13 mouse cellular contexts compared by ENCODE assay signal in genomic region chr9:63421096-63421736, GRCm38 (mm10). TPM values are rescaled to one million over a fixed set of nuclear protein-coding genes. Genes with fewer than 3 reads are reported as not detected.
A peak's percentile ranks its signal among the peaks of the same experiment; 100 is the strongest.
DNase-seq lines count a peak whose midpoint lies in the region; ATAC-seq and TF ChIP-seq lines count a peak whose summit lies in the region.
"Had no signal": no experiment of that assay in that cellular context is flagged by ENCODE, and none has a peak within 500 bp of the region (broad histone marks: within the 10 kb centered on the region; RNA-seq: fewer than 3 reads in every experiment).

No protein-coding gene starts in this region.

- intact Hi-C loops in heart, adult 2 months (cut with DNase I) = loop anchor here (1.0 kb wide), 1 partner anchor 285 kb away; no protein-coding TSS in a partner anchor
- intact Hi-C loops in heart, postnatal 25 days (cut with DNase I) = no loop called here
- intact Hi-C loops in left cerebral cortex, postnatal 25 days (cut with DNase I) = no loop called here

- in situ Hi-C loops in Patski (cut with MboI; ENCODE audit: low pct_unique_long_range_greater_than_20kb) = no loop called here

- H3K4me1 ChIP-seq in heart, adult 2 months (ENCODE audit: control insufficient read depth, insufficient read depth, low read length) = no peaks in the 10 kb centered on the region
- H3K4me1 ChIP-seq: embryonic facial prominence, embryonic 13.5 days; heart, embryonic 15.5 days; liver, embryonic 15.5 days; megakaryocyte, embryonic 14.5 days had no signal

- 59% methylated on average over 9 of the region's 9 CpGs for WGBS in heart, adult 2 months

- CTCF ChIA-PET in Patski (lab: Charles Lee) = no interaction called here

- no peak overlapping the region for H3K27ac ChIP-seq in heart, adult 2 months
- H3K27ac ChIP-seq: embryonic facial prominence, embryonic 13.5 days; heart, embryonic 15.5 days; liver, embryonic 15.5 days had no signal

- TF ChIP-seq POLR2A in heart, adult 2 months (IDR thresholded peaks at IDR 0.05; ENCODE audit: insufficient read depth, low read depth, low read length) = no peak

- H3K36me3 ChIP-seq in heart, adult 2 months (ENCODE audit: control insufficient read depth, insufficient read depth, low read length) = no peaks in the 10 kb centered on the region
- H3K36me3 ChIP-seq: embryonic facial prominence, embryonic 13.5 days; heart, embryonic 15.5 days; liver, embryonic 15.5 days had no signal

- H3K79me2 ChIP-seq in heart, adult 2 months (replicated peaks; ENCODE audit: control insufficient read depth, insufficient read depth, low read length) = no peaks in the 10 kb centered on the region

- no peak for DNase-seq in heart, adult 2 months
- DNase-seq in heart, postnatal 25 days (ENCODE audit: low spot score) = no peak
- DNase-seq in left cerebral cortex, postnatal 25 days (ENCODE audit: low spot score in 2 of 2) = peak; percentile 2 to 45
- no peak for DNase-seq in left cerebral cortex, adult 8-10 months (ENCODE audit: low spot score in 2 of 2)
- no peak for DNase-seq in Patski (ENCODE audit: low read depth, low spot score)
- peak; percentile 42 for DNase-seq in embryo, embryonic 11 days
- no peak for DNase-seq in ovary, adult 18-20 months (ENCODE audit: low spot score)
- DNase-seq: right cerebral cortex, adult 18-20 months had no signal

- H3K4me3 ChIP-seq in heart, adult 2 months = no peak overlapping the region
- H3K4me3 ChIP-seq: embryonic facial prominence, embryonic 13.5 days; heart, embryonic 15.5 days; liver, embryonic 15.5 days; megakaryocyte, embryonic 14.5 days had no signal

- no peak for ATAC-seq in Patski
- ATAC-seq: inflammation-experienced regulatory T-cells, adult 6 months had no signal

- no peak overlapping the region for H3K9ac ChIP-seq in heart, adult 2 months (ENCODE audit: low read depth, low read length)
- H3K9ac ChIP-seq: embryonic facial prominence, embryonic 13.5 days; heart, embryonic 15.5 days; liver, embryonic 15.5 days had no signal

- POLR2A ChIA-PET in Patski (lab: Charles Lee) = no interaction called here

- peak; percentile 41 for TF ChIP-seq CTCF in heart, adult 2 months (IDR thresholded peaks at IDR 0.05)
- peak; percentile 58 for TF ChIP-seq CTCF in Patski (IDR thresholded peaks at IDR 0.05)

- H3K27me3 ChIP-seq in heart, adult 2 months (ENCODE audit: control insufficient read depth, insufficient read depth, low read length) = no peaks in the 10 kb centered on the region
- H3K27me3 ChIP-seq in Patski = no peaks in the 10 kb centered on the region
- H3K27me3 ChIP-seq: embryonic facial prominence, embryonic 13.5 days; heart, embryonic 15.5 days; liver, embryonic 15.5 days; megakaryocyte, embryonic 14.5 days had no signal

- no peak for TF ChIP-seq EP300 in heart, adult 2 months (IDR thresholded peaks at IDR 0.05; ENCODE audit: insufficient read depth, low read depth, low read length)

RNA-seq across cellular contexts. Expression of gene 2300009A05Rik, which starts 22.2 kb away (rescaled TPM):
- total RNA-seq in heart, adult 2 months (2021) = 10 to 100 TPM; 30.7 to 34.4 TPM
- 31.2 and 55.5 TPM in 2 replicates for polyA plus RNA-seq in heart, adult 2 months (2012; rRNA removed)
- 10 to 100 TPM; 36.2 to 37.3 TPM for total RNA-seq in heart, postnatal 25 days (2021)
- total RNA-seq in left cerebral cortex, postnatal 25 days (2021) = 10 to 100 TPM; 23.3 to 26.6 TPM
- 10 to 100 TPM; 20.5 to 26.4 (median 21.3) TPM for total RNA-seq in left cerebral cortex, adult 8-10 months (2022)
- polyA plus RNA-seq in Patski (2021) = 27.9 TPM

RNA-seq across cellular contexts. Expression of gene Map2k5, which starts 43.5 kb away (rescaled TPM):
- total RNA-seq in heart, adult 2 months (2021) = 10 to 100 TPM; 17.9 to 20.7 TPM
- polyA plus RNA-seq in heart, adult 2 months (2012; rRNA removed) = 31.8 and 34.2 TPM in 2 replicates
- 10 to 100 TPM; 18.7 to 19.8 TPM for total RNA-seq in heart, postnatal 25 days (2021)
- 10 to 100 TPM; 29.8 to 30.6 TPM for total RNA-seq in left cerebral cortex, postnatal 25 days (2021)
- total RNA-seq in left cerebral cortex, adult 8-10 months (2022) = 10 to 100 TPM; 33.9 to 36.7 (median 35.6) TPM
- polyA plus RNA-seq in Patski (2021) = 31.5 TPM

Comparison
In these comparisons a context has a peak if more than half of its experiments do, and no peak if none do; other contexts are left out.
1. DNase-seq: peak in left cerebral cortex, postnatal 25 days (2 of 2) and embryo, embryonic 11 days (single experiment); none in heart, adult 2 months (0 of 2), heart, postnatal 25 days (single experiment), left cerebral cortex, adult 8-10 months (0 of 2), Patski (single experiment) and ovary, adult 18-20 months (single experiment).